Mouse (Mus musculus): ENCODE results near the gene Cntd1. TPM values are rescaled to one million over a fixed set of nuclear protein-coding genes. Genes with fewer than 3 reads are reported as not detected.

Cntd1 gene
- not detected for polyA plus RNA-seq (2017; shearing (Covaris generic))

DNA sequence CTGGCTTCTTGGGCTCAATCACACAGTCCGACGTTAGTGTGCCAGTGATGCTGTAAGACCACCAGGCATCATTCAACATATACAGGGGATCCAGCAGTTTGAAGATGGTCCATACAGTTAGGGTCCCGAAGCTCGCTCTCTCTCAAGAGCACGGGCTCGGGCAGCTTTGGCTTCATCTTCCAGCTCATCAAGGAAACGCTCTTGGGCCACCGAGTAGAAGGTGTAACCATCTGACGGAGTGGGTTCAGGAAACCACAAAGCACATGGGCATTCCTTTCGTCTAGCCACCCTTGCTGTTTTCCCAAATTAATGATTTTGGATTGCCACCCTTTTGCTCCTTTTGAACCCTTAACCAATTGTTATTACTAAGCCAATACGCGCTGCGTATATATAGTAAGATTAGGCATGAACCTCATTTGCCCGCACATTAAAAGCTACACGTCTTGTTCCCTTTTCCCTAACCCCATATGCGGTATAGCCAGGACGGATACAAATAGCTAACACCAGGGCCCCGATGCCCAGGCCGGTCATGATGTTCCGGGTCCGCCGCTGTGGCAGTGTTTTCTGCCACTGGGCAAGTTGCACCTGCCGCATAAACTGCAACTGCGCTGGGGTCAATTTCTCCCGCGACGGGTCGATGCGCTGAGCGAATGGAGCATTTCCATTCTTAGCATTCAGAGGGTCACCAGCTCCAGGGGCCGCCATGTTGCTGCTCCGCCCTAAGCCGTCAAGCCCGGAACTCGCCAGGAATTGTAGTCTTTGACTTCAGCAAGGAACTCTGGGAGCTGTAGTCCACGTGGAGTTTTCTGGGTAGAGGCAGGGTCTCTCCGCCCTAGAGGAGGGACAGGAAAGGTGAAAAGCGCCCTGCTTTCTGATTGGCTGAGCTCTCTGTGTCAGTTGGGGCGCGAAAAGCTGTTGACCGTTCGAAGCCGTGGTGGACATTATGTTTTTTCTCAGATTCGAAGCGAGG lies at the start of gene Cntd1, which contains the start of gene Coa3:
Gene Cntd1 (plus strand): TSS at position 790 of the 970 bp plus-strand sequence.
Gene Coa3 (minus strand): TSS at position 892 of the 970 bp plus-strand sequence.

DNA sequence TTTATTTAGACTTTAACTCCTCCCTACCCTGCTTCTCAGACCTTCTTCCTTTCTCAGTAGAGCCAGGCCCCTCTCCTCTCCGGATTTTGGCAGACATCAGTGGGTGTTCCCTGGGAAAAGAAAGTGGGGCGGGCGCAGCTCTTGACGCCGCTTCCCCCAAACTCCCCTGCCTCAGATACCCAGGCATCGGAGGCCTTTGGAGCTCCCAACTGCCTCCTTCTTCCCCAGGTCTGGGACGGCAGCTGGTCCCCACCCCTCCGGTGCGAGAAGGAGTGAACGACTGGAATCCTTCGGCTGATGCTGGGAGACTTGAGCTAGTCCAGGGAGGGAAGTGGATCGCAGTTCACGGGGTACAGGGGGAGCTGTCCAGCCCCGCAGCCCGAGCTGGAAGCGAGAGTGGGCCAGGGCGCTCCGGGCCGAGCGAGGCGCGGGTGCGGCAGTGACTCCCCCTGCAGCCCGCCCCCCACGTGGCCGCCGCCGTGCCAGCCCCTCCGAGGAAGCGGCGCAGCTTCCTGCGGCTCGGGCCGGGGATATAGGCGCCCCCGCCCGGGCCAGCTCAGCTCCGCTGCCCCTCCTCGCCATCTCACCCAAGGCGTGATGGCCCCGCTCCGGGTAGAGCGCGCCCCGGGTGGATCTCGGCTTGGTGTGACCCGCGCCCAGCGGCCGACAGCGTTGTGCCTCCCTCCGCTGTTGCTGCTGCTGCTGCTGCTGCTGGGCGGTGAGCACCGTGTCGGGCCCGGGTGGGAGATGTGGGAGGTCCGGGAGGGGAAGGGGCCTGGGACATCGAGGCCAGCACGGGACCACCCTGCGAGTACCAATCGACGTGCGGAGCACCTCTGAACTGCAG lies 32.7 kb upstream of the Cntd1 start, which contains the start of gene Ramp2:
Gene Ramp2 (plus strand): TSS at position 174 of the 847 bp plus-strand sequence.

DNA sequence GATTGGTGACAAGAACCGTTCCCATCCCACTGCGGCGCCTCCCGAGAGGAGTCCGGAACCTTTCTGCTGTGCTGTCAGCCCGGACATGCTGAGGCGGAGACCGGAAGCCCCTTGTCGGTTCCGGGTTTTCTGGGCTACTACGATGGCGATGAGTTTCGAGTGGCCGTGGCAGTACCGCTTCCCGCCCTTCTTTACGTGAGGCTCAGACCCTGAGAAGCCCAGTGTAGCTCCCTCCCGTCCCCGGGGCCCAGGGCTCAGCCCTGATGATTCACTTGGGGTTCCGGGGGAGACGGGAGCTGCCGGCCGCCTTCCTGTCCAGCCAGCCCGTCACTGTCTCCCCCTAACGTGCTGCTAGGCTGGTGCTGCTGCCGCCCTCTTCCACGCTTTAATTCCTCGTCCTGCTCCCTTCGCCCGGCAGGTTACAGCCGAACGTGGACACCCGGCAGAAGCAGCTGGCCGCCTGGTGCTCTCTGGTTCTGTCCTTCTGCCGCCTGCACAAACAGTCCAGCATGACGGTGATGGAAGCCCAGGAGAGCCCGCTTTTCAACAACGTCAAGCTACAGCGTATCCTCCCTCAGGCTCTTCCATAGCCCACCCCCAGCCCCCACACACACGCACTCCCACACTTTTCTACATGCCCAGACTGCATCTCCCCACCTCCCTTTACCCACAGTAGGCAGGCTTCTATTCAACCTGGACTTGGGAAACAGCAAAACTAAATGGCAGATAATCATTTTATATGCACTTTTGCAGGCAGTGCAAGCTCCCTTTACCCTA lies 25.0 kb upstream of the Cntd1 start, which contains the start of gene Vps25:
Gene Vps25 (plus strand): TSS at position 95 of the 777 bp plus-strand sequence.

DNA sequence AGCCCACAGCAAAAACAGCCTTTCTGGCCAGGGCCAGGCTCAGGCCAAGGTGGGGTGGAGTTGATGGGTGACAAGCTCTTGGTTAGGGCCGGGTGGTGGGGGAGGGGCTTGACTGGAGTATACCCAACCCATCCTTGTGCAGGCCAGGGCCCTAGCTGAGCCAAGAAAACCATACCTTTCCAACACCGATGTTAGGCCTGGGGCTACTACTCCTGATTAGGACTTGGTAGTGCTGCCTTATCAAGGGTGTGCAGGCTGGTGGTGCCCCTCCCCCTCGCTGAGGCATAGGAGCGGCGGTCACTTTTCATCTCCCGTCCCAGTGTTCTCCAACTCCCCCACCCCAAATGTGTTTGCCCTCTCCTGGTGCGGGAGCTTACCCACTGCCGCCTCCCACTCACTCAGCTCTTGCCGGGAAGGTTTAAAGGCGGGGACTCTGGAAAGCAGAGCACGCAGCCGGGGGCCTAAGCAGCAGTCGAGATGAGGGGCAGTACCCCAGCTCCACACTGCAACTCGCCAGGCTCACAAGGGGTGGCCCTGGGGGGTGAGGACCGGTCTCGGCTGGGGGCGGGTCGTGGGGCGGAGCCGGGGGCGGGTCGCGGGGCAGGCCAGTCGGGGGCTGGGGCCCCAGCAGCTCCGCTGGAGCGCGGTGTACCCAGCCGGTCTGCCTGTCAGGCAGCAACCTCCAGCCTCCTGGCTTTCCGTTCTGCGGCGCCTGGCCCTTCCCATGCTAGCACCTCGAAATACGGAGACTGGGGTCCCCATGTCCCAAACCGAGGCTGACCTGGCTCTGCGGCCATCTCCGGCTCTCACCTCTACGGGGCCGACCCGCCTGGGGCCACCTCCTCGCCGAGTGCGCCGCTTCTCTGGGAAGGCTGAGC lies 18.6 kb upstream of the Cntd1 start, which contains the start of gene Wnk4:
Gene Wnk4 (plus strand): TSS at position 620 of the 878 bp plus-strand sequence.

DNA sequence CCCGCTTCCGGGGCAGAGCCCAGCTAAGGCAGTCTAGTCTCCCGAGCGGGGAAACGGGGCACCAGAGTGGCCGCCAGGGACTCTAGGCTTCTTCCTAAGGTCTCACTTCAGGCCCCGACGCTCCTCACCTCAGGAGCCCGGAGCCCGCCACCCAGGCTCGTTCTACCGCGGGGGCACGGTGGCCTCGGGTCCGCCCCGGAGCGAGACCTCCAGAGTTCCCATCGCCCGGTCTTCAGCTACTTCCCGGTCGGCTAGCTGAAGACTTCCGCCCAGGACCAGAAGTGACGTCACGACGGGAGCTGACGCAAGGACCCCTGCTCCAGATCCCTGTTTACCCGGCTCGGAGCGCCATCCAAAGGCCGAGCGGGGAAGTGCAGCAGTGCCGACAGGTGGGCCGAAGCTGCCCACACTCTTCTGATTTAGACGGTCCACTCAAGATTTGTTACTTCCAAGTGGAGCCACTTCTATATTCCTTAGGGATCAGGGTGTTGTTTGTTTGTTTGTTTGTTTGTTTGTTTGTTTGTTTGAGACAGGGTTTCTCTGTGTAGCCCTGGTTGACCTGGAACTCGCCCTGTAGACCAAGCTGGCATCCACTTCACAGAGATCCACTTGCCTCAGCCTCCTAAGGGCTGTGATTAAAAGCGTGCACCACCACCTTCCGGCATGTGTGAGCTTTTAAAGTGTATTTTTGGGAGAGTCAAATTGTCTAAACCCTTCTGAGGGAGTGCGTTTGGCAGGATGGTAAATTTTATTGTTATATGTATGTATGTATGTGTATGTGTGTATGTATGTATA lies 23.4 kb downstream of the Cntd1 start, which contains the start of gene Becn1:
Gene Becn1 (minus strand): TSS at position 283 of the 795 bp plus-strand sequence.

DNA sequence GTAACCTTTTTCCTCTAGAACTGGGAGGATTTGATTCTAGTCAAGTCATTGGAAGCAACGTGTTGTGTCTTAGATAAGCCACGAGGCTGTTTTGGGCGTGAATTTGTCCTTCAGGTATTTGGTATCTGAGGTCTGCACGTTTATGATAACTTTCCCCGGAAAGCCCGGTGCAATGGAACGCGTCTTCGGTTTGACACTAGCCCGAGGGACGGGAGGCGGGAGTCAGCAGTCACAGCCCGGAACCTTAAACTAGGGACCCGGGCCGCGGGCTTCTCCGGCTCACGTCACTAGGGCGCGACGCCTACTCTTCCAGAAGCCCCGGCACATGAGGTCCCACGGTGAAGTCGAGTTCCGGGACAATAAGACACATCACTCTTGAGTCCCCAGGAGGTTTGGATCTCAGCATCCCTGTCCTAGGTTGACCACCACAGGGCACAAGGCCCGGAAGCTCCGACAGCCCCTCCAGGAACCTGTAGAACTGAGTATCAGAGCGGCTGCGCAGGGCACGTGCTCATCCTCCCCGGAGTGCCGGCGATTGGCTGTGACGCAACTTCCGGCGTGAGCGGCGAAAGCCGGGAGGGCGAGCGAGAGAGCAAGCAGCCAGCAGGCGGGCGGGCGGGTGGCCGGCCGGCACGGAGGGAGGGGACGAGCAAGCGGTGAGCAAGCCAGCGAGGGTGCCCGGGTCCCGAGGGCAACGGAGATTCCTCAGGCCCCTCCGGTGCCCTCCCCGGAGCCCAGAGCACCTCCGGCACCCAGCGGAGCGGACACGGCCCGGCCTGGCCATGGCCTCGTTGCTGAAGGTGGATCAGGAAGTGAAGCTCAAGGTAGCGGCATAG lies 37.1 kb downstream of the Cntd1 start, which contains the start of gene Psme3:
Gene Psme3 (plus strand): TSS at position 549 of the 836 bp plus-strand sequence.

DNA sequence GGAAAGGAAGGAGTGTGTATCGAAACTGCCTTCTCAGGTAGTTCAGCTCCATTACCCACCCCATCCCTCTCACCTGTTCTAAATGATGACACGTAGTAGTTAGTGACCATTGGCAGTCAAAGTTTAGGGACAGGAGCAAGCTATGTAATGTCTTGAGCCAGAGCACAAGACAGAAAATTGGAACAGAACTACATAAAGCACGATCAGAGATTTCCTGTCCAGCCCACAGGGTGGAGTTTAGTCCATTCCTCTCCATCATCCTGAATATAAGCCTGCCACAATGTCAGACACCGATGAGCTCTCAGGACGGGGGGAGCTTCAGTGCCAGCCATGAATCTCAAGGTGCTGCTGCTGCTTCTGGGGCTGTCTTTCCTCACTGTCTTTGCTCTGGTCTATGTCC lies 46.0 kb downstream of the Cntd1 start, which contains the start of gene Aoc2:
Gene Aoc2 (plus strand): TSS at position 301 of the 400 bp plus-strand sequence.

DNA sequence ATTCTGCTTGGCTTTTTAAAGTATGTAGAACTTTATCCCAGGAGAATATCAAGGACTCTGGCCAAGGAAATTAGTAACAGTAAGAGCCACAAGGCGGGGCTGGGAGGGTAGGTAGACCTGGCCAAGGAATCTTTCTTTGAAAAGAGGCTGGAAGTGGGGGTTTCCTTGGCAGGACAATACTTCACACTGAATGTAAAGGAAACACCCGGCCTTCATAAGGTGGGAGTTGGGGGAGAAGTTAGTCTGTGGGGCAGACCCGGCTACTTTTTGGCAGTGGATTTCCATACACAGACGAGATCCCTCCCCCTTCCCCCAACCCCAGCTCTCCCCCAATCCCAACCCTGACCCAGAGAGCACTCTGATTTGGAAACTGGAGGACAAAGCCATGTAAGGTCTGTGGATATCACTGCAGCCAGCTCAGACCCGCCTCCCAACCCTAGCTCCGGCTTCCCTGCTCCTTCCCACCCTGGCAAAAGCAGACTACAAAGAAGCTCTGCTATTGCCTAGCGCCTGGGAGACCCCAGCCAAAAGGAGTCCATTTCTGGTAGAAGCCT lies 51.6 kb downstream of the Cntd1 start, which contains the start of gene Aoc3:
Gene Aoc3 (plus strand): TSS at position 235 of the 554 bp plus-strand sequence.

Other genes starting within 250 kb of the Cntd1 start
- 6.4 TPM for gene Naglu, start 209.0 kb upstream of the Cntd1 start, polyA plus RNA-seq (2017; shearing (Covaris generic))
- 0.38 TPM for gene Hsd17b1, start 200.6 kb upstream of the Cntd1 start, polyA plus RNA-seq (2017; shearing (Covaris generic))
- 12.0 TPM for gene Coasy, start 196.4 kb upstream of the Cntd1 start, polyA plus RNA-seq (2017; shearing (Covaris generic))
- gene Mlx, start 191.7 kb upstream of the Cntd1 start, polyA plus RNA-seq (2017; shearing (Covaris generic)): 46.3 TPM
- 2.1 TPM for gene Psmc3ip, start 183.6 kb upstream of the Cntd1 start, polyA plus RNA-seq (2017; shearing (Covaris generic))
- gene Retreg3, start 159.1 kb upstream of the Cntd1 start, polyA plus RNA-seq (2017; shearing (Covaris generic)): 42.1 TPM
- 11.4 TPM for gene Tubg1, start 159.1 kb upstream of the Cntd1 start, polyA plus RNA-seq (2017; shearing (Covaris generic))
- 0.27 TPM for gene Tubg2, start 123.1 kb upstream of the Cntd1 start, polyA plus RNA-seq (2017; shearing (Covaris generic))
- 0.11 TPM for gene Cntnap1, start 108.5 kb upstream of the Cntd1 start, polyA plus RNA-seq (2017; shearing (Covaris generic))
- not detected for gene Plekhh3, start 107.7 kb upstream of the Cntd1 start, polyA plus RNA-seq (2017; shearing (Covaris generic))
- not detected for gene Ccr10, start 103.6 kb upstream of the Cntd1 start, polyA plus RNA-seq (2017; shearing (Covaris generic))
- 87.5 TPM for gene Ezh1, start 52.5 kb upstream of the Cntd1 start, polyA plus RNA-seq (2017; shearing (Covaris generic))
- 2.8 TPM for gene Ramp2, start 33.0 kb upstream of the Cntd1 start, polyA plus RNA-seq (2017; shearing (Covaris generic))
- 87.7 TPM for gene Vps25, start 25.3 kb upstream of the Cntd1 start, polyA plus RNA-seq (2017; shearing (Covaris generic))
- gene Wnk4, start 18.4 kb upstream of the Cntd1 start, polyA plus RNA-seq (2017; shearing (Covaris generic)): 0.30 TPM
- 48.4 TPM for gene Coa3, start 102 bp downstream of the Cntd1 start, polyA plus RNA-seq (2017; shearing (Covaris generic))
- gene Becn1, start 23.3 kb downstream of the Cntd1 start, polyA plus RNA-seq (2017; shearing (Covaris generic)): 206 TPM
- gene Psme3, start 37.2 kb downstream of the Cntd1 start, polyA plus RNA-seq (2017; shearing (Covaris generic)): 167 TPM
- 3.3 TPM for gene Aoc2, start 46.1 kb downstream of the Cntd1 start, polyA plus RNA-seq (2017; shearing (Covaris generic))
- not detected for gene Aoc3, start 51.6 kb downstream of the Cntd1 start, polyA plus RNA-seq (2017; shearing (Covaris generic))
- not detected for gene G6pc, start 88.5 kb downstream of the Cntd1 start, polyA plus RNA-seq (2017; shearing (Covaris generic))
- 26.2 TPM for gene Aarsd1, start 138.6 kb downstream of the Cntd1 start, polyA plus RNA-seq (2017; shearing (Covaris generic))
- 3.5 TPM for gene Gm27029, start 145.8 kb downstream of the Cntd1 start, polyA plus RNA-seq (2017; shearing (Covaris generic))
- gene Rundc1, start 146.1 kb downstream of the Cntd1 start, polyA plus RNA-seq (2017; shearing (Covaris generic)): 33.8 TPM
- 4.8 TPM for gene Ptges3l, start 146.3 kb downstream of the Cntd1 start, polyA plus RNA-seq (2017; shearing (Covaris generic))
- 323 TPM for gene Rpl27, start 163.3 kb downstream of the Cntd1 start, polyA plus RNA-seq (2017; shearing (Covaris generic))
- gene Ifi35, start 169.4 kb downstream of the Cntd1 start, polyA plus RNA-seq (2017; shearing (Covaris generic)): 127 TPM
- 0.27 TPM for gene Rnd2, start 186.0 kb downstream of the Cntd1 start, polyA plus RNA-seq (2017; shearing (Covaris generic))
- gene Vat1, start 187.2 kb downstream of the Cntd1 start, polyA plus RNA-seq (2017; shearing (Covaris generic)): 0.62 TPM

Measured in effector memory CD4-positive, alpha-beta T cell, adult 7 months (primary cell).